Mouse (Mus musculus) ES-E14 (cell line): ENCODE data around the gene Rag1.

ENCODE experiments used
- CHD2 ChIP-seq: IDR thresholded peaks from 2 replicates; pipeline ENCODE4 v1.6.1; 2014; ENCODE audit warnings: mild to moderate bottlenecking, low read depth, low read length, inconsistent platforms
- ZNF384 ChIP-seq: IDR thresholded peaks from 2 replicates; pipeline ENCODE4 v1.6.1; 2012; ENCODE audit warnings: low read depth, low read length, inconsistent platforms

DNA sequence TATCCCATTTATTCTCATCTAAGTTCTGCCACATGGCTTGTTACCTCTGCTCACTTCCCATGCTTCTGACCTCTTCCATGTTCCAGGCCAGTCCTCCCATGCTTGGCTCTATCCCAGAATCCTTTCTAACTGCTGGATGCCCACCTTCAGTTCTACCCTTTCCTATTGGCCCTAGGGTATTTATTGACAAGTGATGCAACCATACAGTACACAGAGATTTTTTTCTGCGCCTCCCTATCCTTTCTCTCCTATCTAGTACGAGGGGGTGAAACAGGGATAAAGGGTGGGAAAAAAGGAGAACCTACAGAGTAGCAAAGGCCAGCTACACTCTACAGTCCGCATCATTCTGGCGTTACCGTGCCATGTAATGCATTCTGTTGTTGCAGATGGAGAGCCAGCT, 38.7 kb upstream of the Rag1 start:
- TF ChIP-seq CHD2: no peak
- no peak for TF ChIP-seq ZNF384
